Mouse (Mus musculus): ENCODE data around the gene Sun2. TPM values are rescaled to one million over a fixed set of nuclear protein-coding genes. Genes with fewer than 3 reads are reported as not detected.

Gene Sun2
- total and polyA plus RNA-seq, 2 experiments = 33.4 to 33.9 TPM

- no peak for DNase-seq (ENCODE audit: extremely low read depth, low read depth, low spot score)
- Histone ChIP-seq H3K79me2 (ENCODE audit: control insufficient read depth, insufficient read depth, low read length) (no peaks in the 10 kb centered on the region), H3K4me1 (ENCODE audit: control insufficient read depth, insufficient read depth, low read length) (no peaks in the 10 kb centered on the region), H3K4me3 (ENCODE audit: insufficient read depth, low read depth, low read length) (no peak overlapping the region), H3K27me3 (ENCODE audit: control insufficient read depth, insufficient read depth, low read length) (no peaks in the 10 kb centered on the region), H3K27ac (replicated peaks; ENCODE audit: insufficient read depth, low read depth, low read length) (no peak overlapping the region), H3K36me3 (ENCODE audit: control insufficient read depth, insufficient read depth, low read length) (no peaks in the 10 kb centered on the region), H3K9ac (ENCODE audit: low read depth, low read length) (no peak overlapping the region)
- 89% methylated on average over 11 of the region's 11 CpGs for WGBS
- TF ChIP-seq CTCF (IDR thresholded peaks at IDR 0.05; ENCODE audit: low read depth, low read length) (peak; percentile 56), POLR2A (IDR thresholded peaks at IDR 0.05; ENCODE audit: extremely low read depth, insufficient read depth, low read length) (no peak)
Observed at GRCm38 (mm10) chr15:79747998-79748397, 5.7 kb upstream of the Sun2 start.

GRCm38 (mm10) chr15:79745883-79746282, 3.5 kb upstream of the Sun2 start:
- TF ChIP-seq CTCF (IDR thresholded peaks at IDR 0.05; ENCODE audit: low read depth, low read length) = no peak
- TF ChIP-seq POLR2A (IDR thresholded peaks at IDR 0.05; ENCODE audit: extremely low read depth, insufficient read depth, low read length) = no peak
- no peak overlapping the region for H3K27ac ChIP-seq (replicated peaks; ENCODE audit: insufficient read depth, low read depth, low read length)
- no peaks in the 10 kb centered on the region for H3K36me3 ChIP-seq (ENCODE audit: control insufficient read depth, insufficient read depth, low read length)
- WGBS = 95% methylated on average over 5 of the region's 5 CpGs
- no peaks in the 10 kb centered on the region for H3K79me2 ChIP-seq (ENCODE audit: control insufficient read depth, insufficient read depth, low read length)
- DNase-seq (ENCODE audit: extremely low read depth, low read depth, low spot score) = no peak
- H3K4me1 ChIP-seq (ENCODE audit: control insufficient read depth, insufficient read depth, low read length) = peaks cover under 1% of the 10 kb centered on the region; the same call in 1 of the 2 replicates
- no peaks in the 10 kb centered on the region for H3K27me3 ChIP-seq (ENCODE audit: control insufficient read depth, insufficient read depth, low read length)
- no peak overlapping the region for H3K4me3 ChIP-seq (ENCODE audit: insufficient read depth, low read depth, low read length)
- no peak overlapping the region for H3K9ac ChIP-seq (ENCODE audit: low read depth, low read length)

GRCm38 (mm10) chr15:79745312-79745711, 3.0 kb upstream of the Sun2 start:
- Histone ChIP-seq H3K27ac (replicated peaks; ENCODE audit: insufficient read depth, low read depth, low read length) (no peak overlapping the region), H3K27me3 (ENCODE audit: control insufficient read depth, insufficient read depth, low read length) (no peaks in the 10 kb centered on the region), H3K36me3 (ENCODE audit: control insufficient read depth, insufficient read depth, low read length) (no peaks in the 10 kb centered on the region), H3K4me1 (ENCODE audit: control insufficient read depth, insufficient read depth, low read length) (peaks cover 5% of the 10 kb centered on the region), H3K79me2 (ENCODE audit: control insufficient read depth, insufficient read depth, low read length) (peaks cover 3% of the 10 kb centered on the region; the same call in 1 of the 2 replicates), H3K9ac (ENCODE audit: low read depth, low read length) (no peak overlapping the region), H3K4me3 (ENCODE audit: insufficient read depth, low read depth, low read length) (no peak overlapping the region)
- WGBS = 64% methylated on average over 10 of the region's 10 CpGs
- DNase-seq (ENCODE audit: extremely low read depth, low read depth, low spot score) = peak; percentile 44
- TF ChIP-seq CTCF (IDR thresholded peaks at IDR 0.05; ENCODE audit: low read depth, low read length) = no peak
- TF ChIP-seq POLR2A (IDR thresholded peaks at IDR 0.05; ENCODE audit: extremely low read depth, insufficient read depth, low read length) = no peak

DNA sequence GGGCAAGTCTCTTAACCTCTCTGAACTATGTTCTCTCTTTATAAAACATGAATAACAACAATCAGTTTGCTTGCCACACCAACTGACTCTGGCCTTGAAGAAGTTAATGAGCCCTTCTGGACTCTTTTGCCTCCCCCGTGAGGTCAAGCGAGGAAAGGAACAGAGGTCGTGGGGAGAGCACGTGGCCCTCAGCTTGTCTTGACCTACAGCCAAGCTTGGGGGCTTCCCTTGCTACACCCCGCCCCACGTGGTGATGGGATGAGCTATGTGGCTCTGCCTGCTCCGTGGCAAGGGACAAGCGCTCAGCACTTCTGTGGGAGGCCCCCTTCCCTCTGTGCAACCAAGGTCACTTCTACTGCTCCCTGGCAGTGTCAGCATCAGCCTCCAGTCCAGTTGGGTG, 2.4 kb upstream of the Sun2 start:
- Histone ChIP-seq H3K27ac (replicated peaks; ENCODE audit: insufficient read depth, low read depth, low read length) (no peak overlapping the region), H3K4me3 (ENCODE audit: insufficient read depth, low read depth, low read length) (no peak overlapping the region), H3K9ac (ENCODE audit: low read depth, low read length) (no peak overlapping the region), H3K36me3 (ENCODE audit: control insufficient read depth, insufficient read depth, low read length) (no peaks in the 10 kb centered on the region), H3K4me1 (ENCODE audit: control insufficient read depth, insufficient read depth, low read length) (peaks cover 5% of the 10 kb centered on the region), H3K79me2 (ENCODE audit: control insufficient read depth, insufficient read depth, low read length) (peaks cover 4% of the 10 kb centered on the region; the same call in 1 of the 2 replicates), H3K27me3 (ENCODE audit: control insufficient read depth, insufficient read depth, low read length) (no peaks in the 10 kb centered on the region)
- TF ChIP-seq POLR2A (IDR thresholded peaks at IDR 0.05; ENCODE audit: extremely low read depth, insufficient read depth, low read length) (no peak), CTCF (IDR thresholded peaks at IDR 0.05; ENCODE audit: low read depth, low read length) (no peak)
- 83% methylated on average over 8 of the region's 8 CpGs for WGBS
- no peak for DNase-seq (ENCODE audit: extremely low read depth, low read depth, low spot score)

DNA sequence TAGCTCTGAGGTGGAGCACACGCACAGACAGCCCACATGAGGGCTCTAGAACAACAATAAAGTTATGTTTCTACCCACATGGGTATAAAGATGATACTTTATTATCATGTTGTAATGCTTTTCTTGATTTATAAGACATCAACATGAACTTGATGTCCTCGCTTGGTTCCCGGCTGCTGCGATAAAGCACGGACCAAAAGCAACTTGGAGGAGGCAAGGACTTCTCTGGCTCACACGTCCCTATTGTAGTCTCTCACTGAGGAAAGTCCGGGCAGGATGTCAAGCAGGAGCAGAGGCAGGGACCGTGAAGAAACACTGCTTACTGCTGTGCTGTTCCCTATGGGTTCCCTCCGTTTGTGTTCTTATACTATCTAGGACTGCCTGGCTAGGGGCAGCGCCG, 1.7 kb upstream of the Sun2 start:
- H3K27me3 ChIP-seq (ENCODE audit: control insufficient read depth, insufficient read depth, low read length) = no peaks in the 10 kb centered on the region
- peaks cover 8% of the 10 kb centered on the region for H3K4me1 ChIP-seq (ENCODE audit: control insufficient read depth, insufficient read depth, low read length)
- H3K36me3 ChIP-seq (ENCODE audit: control insufficient read depth, insufficient read depth, low read length) = no peaks in the 10 kb centered on the region
- TF ChIP-seq CTCF (IDR thresholded peaks at IDR 0.05; ENCODE audit: low read depth, low read length) = no peak
- no peak for TF ChIP-seq POLR2A (IDR thresholded peaks at IDR 0.05; ENCODE audit: extremely low read depth, insufficient read depth, low read length)
- H3K79me2 ChIP-seq (ENCODE audit: control insufficient read depth, insufficient read depth, low read length) = peaks cover 4% of the 10 kb centered on the region; the same call in 1 of the 2 replicates
- DNase-seq (ENCODE audit: extremely low read depth, low read depth, low spot score) = no peak
- no peak overlapping the region for H3K9ac ChIP-seq (ENCODE audit: low read depth, low read length)
- H3K4me3 ChIP-seq (ENCODE audit: insufficient read depth, low read depth, low read length) = no peak overlapping the region
- no peak overlapping the region for H3K27ac ChIP-seq (replicated peaks; ENCODE audit: insufficient read depth, low read depth, low read length)
- WGBS = 97% methylated on average over 11 of the region's 11 CpGs

DNA sequence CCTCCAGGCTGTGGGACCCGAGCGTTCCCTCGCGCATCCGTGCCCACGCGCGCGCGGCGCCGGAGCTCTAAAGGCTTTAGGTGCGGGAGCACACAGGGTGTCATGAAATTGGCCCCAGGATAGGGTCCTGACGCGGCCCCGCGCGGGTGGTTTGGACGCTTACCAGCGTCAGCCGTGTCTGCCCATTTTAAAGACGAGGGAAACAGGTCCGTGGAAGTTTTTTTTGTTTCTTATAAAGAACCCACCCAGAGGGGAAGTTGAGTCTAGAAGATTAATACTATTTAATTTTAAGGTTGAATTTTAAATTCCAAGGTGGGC, 329 bp upstream of the Sun2 start:
- H3K27ac ChIP-seq (replicated peaks; ENCODE audit: insufficient read depth, low read depth, low read length) = 0 out of 2 replicates have a peak overlapping the region, but pooled peaks have one; percentile 3
- peaks cover 4% of the 10 kb centered on the region; the same call in 1 of the 2 replicates for H3K79me2 ChIP-seq (ENCODE audit: control insufficient read depth, insufficient read depth, low read length)
- peaks cover 3% of the 10 kb centered on the region; the same call in 1 of the 2 replicates for H3K36me3 ChIP-seq (ENCODE audit: control insufficient read depth, insufficient read depth, low read length)
- peaks cover 8% of the 10 kb centered on the region for H3K4me1 ChIP-seq (ENCODE audit: control insufficient read depth, insufficient read depth, low read length)
- no peak for DNase-seq (ENCODE audit: extremely low read depth, low read depth, low spot score)
- H3K4me3 ChIP-seq (ENCODE audit: insufficient read depth, low read depth, low read length) = peak overlapping the region; percentile 70
- peak overlapping the region; percentile 84 for H3K9ac ChIP-seq (ENCODE audit: low read depth, low read length)
- no peaks in the 10 kb centered on the region for H3K27me3 ChIP-seq (ENCODE audit: control insufficient read depth, insufficient read depth, low read length)
- TF ChIP-seq POLR2A (IDR thresholded peaks at IDR 0.05; ENCODE audit: extremely low read depth, insufficient read depth, low read length) (no peak), CTCF (IDR thresholded peaks at IDR 0.05; ENCODE audit: low read depth, low read length) (no peak)
- WGBS = 1% methylated on average over 23 of the region's 23 CpGs

All from liver, adult 2 months (tissue).